ENCODE assay signal across 10 mouse cellular contexts in the genomic region with DNA sequence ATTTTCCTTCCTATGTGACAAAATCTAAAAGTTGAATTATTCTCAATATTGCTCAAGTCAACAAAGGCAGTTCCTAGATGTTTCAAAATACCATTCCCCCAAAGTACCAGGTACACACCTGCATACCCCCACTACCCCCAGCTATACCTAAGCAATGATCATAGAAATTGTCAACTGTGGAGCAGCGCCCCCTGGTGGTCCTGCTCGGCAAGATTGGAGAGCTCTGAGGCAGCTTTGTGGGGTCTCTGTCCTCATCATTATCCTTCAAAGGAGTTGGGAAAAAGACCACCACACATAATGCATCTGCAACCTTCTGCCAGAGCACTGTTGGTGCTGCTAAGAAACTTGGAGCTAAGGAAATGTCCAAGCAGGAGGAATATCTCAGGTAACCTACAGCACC. TPM values are rescaled to one million over a fixed set of nuclear protein-coding genes. Genes with fewer than 3 reads are reported as not detected.
A peak's percentile ranks its signal among the peaks of the same experiment; 100 is the strongest.
DNase-seq lines count a peak whose midpoint lies in the region; ATAC-seq lines count a peak whose summit lies in the region.
"Had no signal": no experiment of that assay in that cellular context is flagged by ENCODE, and none has a peak within 500 bp of the region (broad histone marks: within the 10 kb centered on the region; RNA-seq: fewer than 3 reads in every experiment).

No protein-coding gene starts in this region.

- ATAC-seq in hindbrain, embryonic 13.5 days (ENCODE audit: low FRiP score) = no peak
- ATAC-seq in megakaryocyte, adult 5-6 weeks (ENCODE audit: poor library complexity, severe bottlenecking) = no peak

- no peak overlapping the region for H3K4me3 ChIP-seq in hindbrain, embryonic 10.5 days
- no peak overlapping the region for H3K4me3 ChIP-seq in hindbrain, embryonic 13.5 days
- H3K4me3 ChIP-seq: embryonic facial prominence, embryonic 15.5 days; limb, embryonic 13.5 days had no signal

- no peak overlapping the region for H3K9ac ChIP-seq in hindbrain, embryonic 13.5 days
- H3K9ac ChIP-seq: embryonic facial prominence, embryonic 15.5 days; limb, embryonic 13.5 days had no signal

- H3K9me3 ChIP-seq in hindbrain, embryonic 10.5 days = no peaks in the 10 kb centered on the region
- H3K9me3 ChIP-seq in hindbrain, embryonic 13.5 days = no peaks in the 10 kb centered on the region
- H3K9me3 ChIP-seq: embryonic facial prominence, embryonic 15.5 days; limb, embryonic 13.5 days had no signal

- no peak overlapping the region for H3K27ac ChIP-seq in hindbrain, embryonic 10.5 days
- H3K27ac ChIP-seq in hindbrain, embryonic 13.5 days = no peak overlapping the region
- H3K27ac ChIP-seq: embryonic facial prominence, embryonic 15.5 days; limb, embryonic 13.5 days had no signal

- H3K27me3 ChIP-seq in hindbrain, embryonic 10.5 days (ENCODE audit: insufficient read depth, poor library complexity, severe bottlenecking) = no peaks in the 10 kb centered on the region
- H3K27me3 ChIP-seq in hindbrain, embryonic 13.5 days = no peaks in the 10 kb centered on the region
- H3K27me3 ChIP-seq: embryonic facial prominence, embryonic 15.5 days; limb, embryonic 13.5 days had no signal

- peaks cover 54% of the 10 kb centered on the region for H3K4me1 ChIP-seq in hindbrain, embryonic 10.5 days (replicated peaks)
- H3K4me1 ChIP-seq in hindbrain, embryonic 13.5 days (replicated peaks) = 0 out of 2 replicates have a peak, but pooled peaks cover 10% of the 10 kb centered on the region
- H3K4me1 ChIP-seq: embryonic facial prominence, embryonic 15.5 days had no signal

- WGBS in hindbrain, embryonic 10.5 days = 1% methylated on average over 2 of the region's 2 CpGs
- WGBS in hindbrain, embryonic 13.5 days = 2% methylated on average over 2 of the region's 2 CpGs

- H3K4me2 ChIP-seq in hindbrain, embryonic 13.5 days = no peak overlapping the region
- H3K4me2 ChIP-seq: embryonic facial prominence, embryonic 15.5 days; limb, embryonic 13.5 days had no signal

- peaks cover 47% of the 10 kb centered on the region for H3K36me3 ChIP-seq in hindbrain, embryonic 10.5 days
- H3K36me3 ChIP-seq in hindbrain, embryonic 13.5 days = no peaks in the 10 kb centered on the region
- H3K36me3 ChIP-seq: embryonic facial prominence, embryonic 15.5 days; limb, embryonic 13.5 days had no signal

- peak; percentile 57 for DNase-seq in hindbrain, embryonic 10.5 days (ENCODE audit: low spot score)
- peak; percentile 52 for DNase-seq in A20 (ENCODE audit: low read depth, low spot score)
- peak; percentile 51 for DNase-seq in NIH3T3 (ENCODE audit: low read depth)
- peak; percentile 71 for DNase-seq in embryo, embryonic 10 days (ENCODE audit: low spot score)
- peak; percentile 49 to 73 for DNase-seq in kidney, postnatal 25 days
- DNase-seq in naive thymus-derived CD4-positive, alpha-beta T cell, adult 2 months (ENCODE audit: low read depth) = peak; percentile 64

RNA-seq across cellular contexts. Expression of gene Greb1, which starts 46.4 kb away (rescaled TPM):
- polyA plus RNA-seq in hindbrain, embryonic 10.5 days (2016; fragmentation: Nextera tagmentation; extraction: Ambion mirVana) = 19.0 and 28.1 TPM in 2 replicates
- 1.5 and 2.5 TPM in 2 replicates for polyA plus RNA-seq in hindbrain, embryonic 13.5 days (2015; fragmentation: Nextera tagmentation; extraction: Ambion mirVana)
- 0.68 TPM in 1 of 2 replicates, not detected in the other for total RNA-seq in megakaryocyte, adult 5-6 weeks (2015)
- not detected in 2 replicates for total RNA-seq in megakaryocyte, adult 5-6 weeks (2017)

RNA-seq across cellular contexts. Expression of gene E2f6, which starts 56.5 kb away (rescaled TPM):
- 65.4 TPM in 2 replicates for polyA plus RNA-seq in hindbrain, embryonic 10.5 days (2016; fragmentation: Nextera tagmentation; extraction: Ambion mirVana)
- polyA plus RNA-seq in hindbrain, embryonic 13.5 days (2015; fragmentation: Nextera tagmentation; extraction: Ambion mirVana) = 35.5 and 37.5 TPM in 2 replicates
- 34.2 and 34.4 TPM in 2 replicates for total RNA-seq in megakaryocyte, adult 5-6 weeks (2015)
- total RNA-seq in megakaryocyte, adult 5-6 weeks (2017) = 28.3 and 33.8 TPM in 2 replicates
